Mouse (Mus musculus) heart, adult 11 months (tissue): ENCODE measurements around the gene Acly.
A peak's percentile ranks its signal among the peaks of the same experiment; 100 is the strongest.

Source experiments
- DNase-seq: peaks from one replicate; pipeline ENCODE4 v3.0.0; 2022

Gene Acly

GRCm38 (mm10) chr11:100527458-100528374, at the start of gene Acly:
TSS of gene Acly (minus strand) at chr11:100528000.
- DNase-seq, result peak; percentile 100

- peak; percentile 87 for DNase-seq
Observed at GRCm38 (mm10) chr11:100576256-100576655, 48.5 kb upstream of the Acly start.

GRCm38 (mm10) chr11:100575484-100575855, 47.7 kb upstream of the Acly start:
- DNase-seq, result peak; percentile 93

GRCm38 (mm10) chr11:100574708-100575483, 47.1 kb upstream of the Acly start, which contains the start of gene Cnp:
TSS of gene Cnp (plus strand) at chr11:100574904.
- peak; percentile 98 for DNase-seq

GRCm38 (mm10) chr11:100574188-100574587, 46.4 kb upstream of the Acly start:
- no peak for DNase-seq

GRCm38 (mm10) chr11:100571202-100571567, 43.4 kb upstream of the Acly start:
- DNase-seq, result peak; percentile 97

- DNase-seq, result peak; percentile 96
Observed at GRCm38 (mm10) chr11:100570430-100571201, 42.8 kb upstream of the Acly start.

GRCm38 (mm10) chr11:100569789-100570188, 42.0 kb upstream of the Acly start:
- DNase-seq, result peak; percentile 86

GRCm38 (mm10) chr11:100568692-100569091, 40.9 kb upstream of the Acly start:
- DNase-seq, result no peak

- DNase-seq, result no peak
Observed at GRCm38 (mm10) chr11:100567815-100568245, 40.0 kb upstream of the Acly start.

- no peak for DNase-seq
Observed at GRCm38 (mm10) chr11:100567229-100567628, 39.4 kb upstream of the Acly start.

GRCm38 (mm10) chr11:100564703-100565102, 36.9 kb upstream of the Acly start:
- no peak for DNase-seq

- DNase-seq, result no peak
Observed at GRCm38 (mm10) chr11:100564297-100564696, 36.5 kb upstream of the Acly start.

GRCm38 (mm10) chr11:100561748-100562147, 33.9 kb upstream of the Acly start:
- no peak for DNase-seq

GRCm38 (mm10) chr11:100559476-100559875, 31.7 kb upstream of the Acly start:
- no peak for DNase-seq

GRCm38 (mm10) chr11:100557563-100557962, 29.8 kb upstream of the Acly start:
- DNase-seq, result no peak

GRCm38 (mm10) chr11:100555583-100555982, 27.8 kb upstream of the Acly start:
- peak; percentile 96 for DNase-seq

- no peak for DNase-seq
Observed at GRCm38 (mm10) chr11:100552842-100553241, 25.0 kb upstream of the Acly start.

- no peak for DNase-seq
Observed at GRCm38 (mm10) chr11:100550101-100550500, 22.3 kb upstream of the Acly start.

GRCm38 (mm10) chr11:100549466-100549865, 21.7 kb upstream of the Acly start:
- DNase-seq, result no peak

GRCm38 (mm10) chr11:100548141-100548540, 20.3 kb upstream of the Acly start:
- DNase-seq, result no peak

GRCm38 (mm10) chr11:100546955-100547354, 19.2 kb upstream of the Acly start:
- DNase-seq, result no peak

GRCm38 (mm10) chr11:100545746-100546085, 17.9 kb upstream of the Acly start:
- no peak for DNase-seq
